Mouse (Mus musculus) heart, adult 2 months (tissue): ENCODE results near the gene Me1.

ENCODE experiments used
- CTCF ChIP-seq: fragments of 200-600 bp; IDR thresholded peaks from 2 replicates; pipeline ENCODE4 v1.8.1; 2022; ENCODE audit warnings: antibody characterized with exemption, mild to moderate bottlenecking, moderate library complexity
- EP300 ChIP-seq: fragments of 200-500 bp; IDR thresholded peaks from 2 replicates; pipeline ENCODE4 v1.6.1; 2011; ENCODE audit warnings: low read depth, low read length, control low read depth; ENCODE audit not compliant: insufficient read depth

DNA sequence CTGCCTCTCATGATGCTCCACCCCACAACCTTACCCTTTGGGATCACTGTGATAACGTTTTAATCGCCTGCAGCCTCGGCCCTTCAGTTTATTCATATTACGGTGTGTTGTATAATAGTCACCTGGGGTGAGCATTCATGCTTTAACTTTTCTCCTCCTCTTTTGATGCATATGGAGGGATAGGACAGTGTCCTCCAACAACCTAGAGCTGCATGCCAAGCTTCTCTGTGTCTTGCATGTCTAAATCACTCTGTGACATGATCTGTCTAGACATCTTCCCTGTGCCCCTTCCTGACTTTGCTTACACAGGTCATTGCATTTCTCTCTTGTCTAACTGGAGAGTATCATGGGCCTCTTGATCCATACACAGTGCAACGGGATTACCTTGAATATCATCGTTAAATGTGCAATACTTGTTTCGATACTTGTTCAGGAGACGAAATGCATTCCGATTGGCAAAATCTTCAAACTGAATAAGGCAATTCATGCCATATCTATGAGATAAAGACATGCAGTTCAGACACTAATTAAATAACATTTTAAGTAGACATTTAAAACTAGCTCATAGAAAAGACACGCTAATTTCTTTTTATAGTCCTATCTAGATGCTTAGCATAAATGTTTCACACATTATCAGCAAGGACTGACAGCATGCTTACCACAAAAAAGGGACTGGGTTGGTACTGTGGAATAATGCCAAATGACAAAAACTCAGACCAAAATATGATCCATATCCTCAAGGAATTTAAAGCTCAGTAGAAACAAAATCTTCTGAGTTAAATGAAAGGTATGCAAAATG lies 76.2 kb downstream of the Me1 start:
- no peak for TF ChIP-seq CTCF
- no peak for TF ChIP-seq EP300
